Mouse (Mus musculus) stomach, postnatal 0 days (tissue): ENCODE measurements around the gene Arhgap1.

ENCODE experiments used
- CTCF ChIP-seq: IDR thresholded peaks from 2 replicates; pipeline ENCODE4 v1.5.1; 2016; ENCODE audit warnings: antibody characterized with exemption, low read depth, mild to moderate bottlenecking, moderate library complexity
- EP300 ChIP-seq: optimal IDR thresholded peaks from 2 replicates; pipeline ENCODE3; 2016; ENCODE audit warnings: antibody characterized with exemption

DNA sequence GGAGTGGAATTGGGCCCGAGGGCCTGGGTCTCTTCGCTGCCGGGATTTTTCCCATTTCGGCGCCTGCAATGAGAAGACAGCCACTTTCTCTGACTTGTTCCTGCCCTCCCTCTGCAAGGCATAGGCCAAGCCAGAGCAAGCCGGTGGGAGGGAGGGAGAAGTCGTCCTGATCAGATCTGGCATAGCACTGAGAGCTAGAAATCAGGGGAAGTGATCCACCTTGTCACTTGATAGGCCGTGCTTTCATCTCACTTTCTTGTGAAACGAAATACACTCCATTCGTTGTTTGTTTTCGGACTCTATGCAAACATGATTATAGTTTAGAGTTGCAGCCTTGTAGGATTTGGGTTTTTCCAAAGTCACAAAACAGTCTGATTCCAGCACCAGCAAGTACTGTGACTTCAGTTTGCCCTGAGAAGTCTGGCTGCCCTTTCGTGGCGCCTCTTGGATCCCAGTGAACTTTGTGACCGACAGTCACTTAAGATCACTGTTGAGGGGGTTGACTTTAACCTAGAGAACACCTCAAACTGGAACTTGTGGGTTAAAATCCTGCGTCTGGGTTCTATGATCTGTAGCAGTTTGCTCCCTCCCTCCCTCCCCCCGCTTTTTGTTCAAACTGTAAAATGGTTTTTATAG, 818 bp downstream of the Arhgap1 start:
- TF ChIP-seq CTCF: no peak
- TF ChIP-seq EP300: no peak
